Mouse (Mus musculus): ENCODE measurements around the gene Gm20816. TPM values are rescaled to one million over a fixed set of nuclear protein-coding genes. Genes with fewer than 3 reads are reported as not detected.
"Not testable (repeated sequence)": the region's sequence is repeated elsewhere in the genome, so short reads cannot be mapped to it uniquely, and the experiment has no call there.

Gene Gm20816
- not detected in 2 replicates for polyA plus RNA-seq (2016; fragmentation: Nextera tagmentation; extraction: Ambion mirVana)

GRCm38 (mm10) chrY:68537655-68538054 lies at the start of gene Gm20816:
Gene Gm20816, plus strand, starts transcription at chrY:68537955.
- H3K27ac ChIP-seq; H3K4me1 ChIP-seq; H3K4me3 ChIP-seq; H3K9ac ChIP-seq; H3K9me3 ChIP-seq (replicated peaks); H3K27me3 ChIP-seq; H3K4me2 ChIP-seq (replicated peaks); H3K36me3 ChIP-seq; ATAC-seq (ENCODE audit: low FRiP score): not testable (repeated sequence)
- no CpG with 5 or more reads among the region's 3 CpGs for WGBS

Other genes starting within 250 kb of the Gm20816 start
- gene Gm20937, start 243.1 kb upstream of the Gm20816 start, polyA plus RNA-seq (2016; fragmentation: Nextera tagmentation; extraction: Ambion mirVana) = not detected in 2 replicates